Mouse (Mus musculus) R1 (cell line): ENCODE measurements around the gene Dtd2.

Experiments used
- DNase-seq: peaks from one replicate; pipeline ENCODE4 v3.0.0-alpha.2; 2018; ENCODE audit warnings: low read depth, low spot score

Dtd2 gene

DNA sequence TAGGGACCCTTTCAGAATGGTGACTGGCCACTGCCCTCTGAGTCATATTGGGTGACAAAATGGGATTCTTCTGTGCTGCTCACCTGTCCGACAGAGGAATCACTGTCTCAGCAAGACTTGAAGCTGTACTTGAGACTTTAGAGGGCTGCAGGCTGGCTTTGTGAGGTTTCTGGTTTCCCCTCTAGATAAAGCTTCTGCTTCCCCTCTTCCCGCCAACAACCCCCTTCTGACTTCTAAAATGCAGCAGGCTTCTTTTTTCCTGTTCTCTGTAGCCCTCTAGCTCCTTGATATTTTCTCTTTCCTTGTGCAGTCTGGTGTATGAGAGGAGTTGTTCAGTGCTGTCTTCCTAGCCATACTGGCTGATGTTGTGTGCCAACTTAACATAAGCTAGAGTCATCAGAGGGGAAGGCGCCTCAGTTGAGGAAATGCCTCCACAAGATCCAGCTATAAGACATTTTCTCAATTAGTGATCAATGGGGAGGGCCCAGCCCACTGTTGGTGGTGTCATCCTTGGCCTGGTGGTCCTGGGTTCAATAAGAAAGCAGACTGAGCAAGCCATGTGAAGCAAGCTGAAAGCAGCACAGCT lies 21.0 kb downstream of the Dtd2 start:
- DNase-seq, result no peak

DNA sequence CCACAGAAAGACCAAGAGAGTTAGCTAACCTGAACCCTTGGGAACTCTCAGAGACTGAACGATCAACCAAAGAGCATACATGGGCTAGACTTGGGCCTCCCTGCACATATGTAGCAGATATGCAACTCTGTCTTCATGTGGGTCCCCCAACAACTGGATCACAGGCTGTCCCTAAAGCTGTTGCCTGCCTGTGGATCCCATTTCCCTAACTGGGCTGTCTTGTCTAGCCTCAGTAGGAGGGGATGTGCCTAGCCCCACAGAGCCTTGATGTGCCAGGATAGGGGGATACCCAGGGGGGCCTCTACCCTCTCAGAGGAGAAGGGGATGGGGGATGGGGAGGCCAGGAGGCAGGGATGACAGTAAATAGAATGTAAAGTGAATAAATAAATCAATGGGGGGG lies 22.7 kb downstream of the Dtd2 start:
- no peak for DNase-seq

DNA sequence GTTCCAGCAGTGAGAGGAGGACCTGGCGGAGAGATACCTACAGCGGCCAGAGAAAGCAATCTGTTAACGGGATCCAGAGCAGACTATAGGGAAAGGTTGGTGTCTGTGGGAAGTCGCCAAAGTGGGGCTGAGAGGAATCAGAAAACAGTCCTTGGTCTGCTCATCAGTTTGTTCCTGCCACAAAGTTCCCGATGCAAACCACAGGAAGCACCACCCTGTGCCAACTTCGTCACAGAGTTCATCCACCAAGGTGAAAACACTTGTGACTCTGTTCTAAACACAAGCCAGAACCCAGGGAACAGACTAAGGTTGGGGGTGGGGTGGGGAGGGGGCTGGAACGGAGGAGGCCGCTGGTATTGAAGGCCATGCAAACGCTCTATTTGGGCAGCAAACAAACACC lies 29.8 kb downstream of the Dtd2 start:
- no peak for DNase-seq

DNA sequence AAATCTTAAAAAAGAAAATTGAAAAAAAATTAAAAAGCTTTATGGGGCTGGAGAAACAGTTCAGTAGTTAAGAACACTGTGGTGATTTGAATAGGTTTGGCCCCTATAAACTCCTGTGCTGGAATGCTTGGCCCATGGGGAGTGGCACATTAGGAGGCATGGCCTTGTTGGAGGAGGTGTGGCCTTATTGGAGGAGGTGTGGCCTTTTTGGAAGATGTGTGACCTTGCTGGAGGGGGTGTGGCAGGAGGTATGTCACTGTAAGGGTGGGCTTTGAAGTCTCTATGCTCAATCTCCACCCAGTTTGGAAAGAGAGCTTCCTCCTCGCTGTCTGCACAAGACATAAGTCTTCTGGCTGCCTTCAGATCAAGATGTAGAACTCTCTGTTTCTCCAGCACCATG lies 31.9 kb downstream of the Dtd2 start:
- DNase-seq, result peak; percentile 87

DNA sequence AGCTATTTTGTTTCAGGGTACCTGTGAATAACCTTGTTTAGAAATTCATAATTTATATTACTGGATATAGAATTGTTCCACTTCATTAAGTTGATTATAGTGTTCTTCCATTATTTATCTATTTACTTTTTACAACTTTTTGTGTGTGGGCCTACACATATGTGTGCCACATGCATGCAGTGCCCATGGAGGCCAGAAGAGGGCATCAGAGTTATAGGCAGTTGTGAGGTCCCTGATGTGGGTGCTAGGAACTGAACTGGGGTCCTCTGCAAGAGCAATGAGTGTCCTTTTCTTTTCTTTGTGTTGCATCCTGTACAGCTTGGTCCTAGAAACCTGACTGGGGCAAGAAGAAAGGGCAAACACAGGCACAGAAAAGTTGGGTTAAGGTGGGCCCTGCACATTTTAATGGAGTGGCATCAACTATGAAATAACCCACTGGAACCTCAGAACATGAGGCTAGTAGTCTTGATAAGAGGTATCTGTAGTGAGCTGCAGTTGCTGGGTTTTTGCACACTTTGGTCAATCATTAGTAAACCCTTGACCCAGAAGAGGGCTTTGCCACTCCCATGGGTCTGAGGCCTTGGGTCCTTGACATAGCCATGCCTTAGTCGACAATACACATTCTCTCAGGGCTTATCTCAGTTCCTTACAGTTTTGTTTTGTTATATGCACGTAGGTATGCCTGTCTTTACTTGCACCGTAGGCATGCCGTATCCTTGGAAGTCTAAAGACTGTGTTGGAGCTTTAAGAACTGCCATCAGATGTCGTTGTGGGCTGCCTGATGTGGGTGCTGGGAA lies 33.8 kb downstream of the Dtd2 start:
- DNase-seq, result peak; percentile 58

DNA sequence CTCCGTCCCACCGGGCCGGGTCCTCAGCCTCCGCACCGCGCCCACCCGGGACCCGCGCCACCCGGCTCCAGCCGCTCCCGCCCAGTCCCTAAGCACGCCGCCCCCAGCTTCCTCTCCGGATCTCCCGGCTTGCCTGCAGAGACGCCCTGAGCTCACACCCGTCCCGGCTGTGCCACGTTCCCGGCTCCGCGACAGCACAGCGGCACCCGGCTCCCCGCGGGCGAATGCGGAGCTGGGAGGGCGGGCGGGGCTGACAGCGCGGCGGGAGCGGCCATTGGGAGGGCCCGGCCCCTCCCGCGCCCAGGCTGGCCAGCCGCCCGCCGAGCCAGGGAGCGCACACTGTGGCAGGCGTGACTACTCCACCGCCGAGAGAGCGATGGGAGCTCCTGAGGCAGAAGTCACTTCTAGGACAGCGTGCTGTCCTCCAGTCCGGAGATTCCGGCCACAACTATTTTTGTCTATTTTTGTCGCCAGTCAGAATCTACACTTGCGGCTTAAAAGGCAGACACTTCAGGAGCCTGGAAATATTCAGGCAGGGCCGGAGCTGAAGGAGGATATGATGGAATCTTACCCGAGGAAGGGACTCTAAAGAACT lies 35.1 kb downstream of the Dtd2 start, which contains the start of gene Heatr5a:
TSS of gene Heatr5a (minus strand) at position 252 of the 595 bp plus-strand sequence.
- DNase-seq, result peak; percentile 87

DNA sequence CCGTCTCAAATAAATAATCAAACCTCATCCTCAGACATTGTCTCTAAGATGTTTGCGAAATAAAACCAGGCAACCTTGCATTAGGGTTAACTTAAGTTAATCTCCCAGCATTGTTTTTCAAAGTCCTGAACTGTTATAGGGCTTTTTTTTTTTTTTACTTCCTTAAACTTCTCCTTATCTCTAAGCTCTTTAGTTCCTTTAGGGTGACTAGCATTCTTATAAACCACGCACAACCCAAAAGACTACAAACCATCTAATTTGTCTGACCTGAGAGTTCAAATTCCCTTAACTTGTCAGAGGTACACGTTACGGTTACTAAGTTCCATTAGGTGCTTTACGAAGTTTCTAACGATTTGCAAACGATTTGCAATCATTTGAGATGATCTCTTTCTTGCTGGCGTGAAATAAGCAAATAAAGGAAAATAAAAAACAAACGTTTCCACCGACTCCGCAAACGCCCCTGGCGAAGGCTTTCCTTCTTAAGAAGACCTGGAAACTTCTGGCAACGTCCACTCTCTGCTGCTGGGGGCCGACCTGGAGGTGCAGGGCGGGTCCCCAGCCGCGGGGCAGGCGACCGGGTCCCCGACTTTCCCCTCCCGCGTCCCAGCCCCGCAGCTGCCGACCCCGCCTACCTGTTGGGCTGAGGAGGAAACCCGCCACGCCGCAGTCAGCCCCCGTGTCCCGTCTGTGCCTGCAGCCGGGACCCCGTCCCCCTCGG lies 35.8 kb downstream of the Dtd2 start:
- DNase-seq, result peak; percentile 48

DNA sequence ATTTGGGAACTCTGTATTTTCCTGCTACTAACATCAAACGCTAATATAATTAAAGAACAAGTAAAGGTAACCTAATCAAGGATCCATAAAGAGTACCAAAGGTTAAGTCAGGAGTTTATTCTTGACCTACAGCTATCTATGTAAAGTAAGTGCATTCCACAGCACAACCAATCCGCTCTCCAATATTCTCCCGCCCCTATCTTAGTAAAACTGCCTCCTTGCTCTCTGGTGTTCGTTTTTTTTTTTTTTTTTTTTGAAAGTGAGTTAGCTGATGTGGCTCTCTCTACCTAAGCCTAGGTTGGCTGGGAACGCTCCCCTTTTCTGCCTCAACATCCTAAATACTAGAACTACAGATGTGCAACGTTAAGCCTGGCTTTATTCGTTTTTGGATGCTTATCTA lies 36.4 kb downstream of the Dtd2 start:
- DNase-seq, result no peak

DNA sequence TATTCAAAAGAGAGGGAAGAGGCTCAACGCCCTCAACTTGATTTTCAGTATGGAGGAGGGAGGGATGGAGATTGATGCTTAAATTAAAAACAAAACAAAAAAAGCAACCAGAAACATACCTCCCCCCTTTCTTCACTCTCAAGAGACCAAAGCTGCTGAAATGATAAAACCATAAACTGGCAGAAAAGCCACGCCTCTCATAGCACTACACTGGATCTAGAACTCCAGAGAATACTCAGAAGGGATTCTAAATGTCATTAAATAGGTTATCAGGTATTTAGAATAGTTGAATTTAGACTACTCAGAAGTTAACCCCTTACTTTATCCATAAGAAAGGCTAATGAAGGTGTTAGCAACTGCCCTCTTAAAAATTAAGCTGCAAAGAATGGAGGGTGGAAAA lies 37.2 kb downstream of the Dtd2 start:
- DNase-seq, result no peak

DNA sequence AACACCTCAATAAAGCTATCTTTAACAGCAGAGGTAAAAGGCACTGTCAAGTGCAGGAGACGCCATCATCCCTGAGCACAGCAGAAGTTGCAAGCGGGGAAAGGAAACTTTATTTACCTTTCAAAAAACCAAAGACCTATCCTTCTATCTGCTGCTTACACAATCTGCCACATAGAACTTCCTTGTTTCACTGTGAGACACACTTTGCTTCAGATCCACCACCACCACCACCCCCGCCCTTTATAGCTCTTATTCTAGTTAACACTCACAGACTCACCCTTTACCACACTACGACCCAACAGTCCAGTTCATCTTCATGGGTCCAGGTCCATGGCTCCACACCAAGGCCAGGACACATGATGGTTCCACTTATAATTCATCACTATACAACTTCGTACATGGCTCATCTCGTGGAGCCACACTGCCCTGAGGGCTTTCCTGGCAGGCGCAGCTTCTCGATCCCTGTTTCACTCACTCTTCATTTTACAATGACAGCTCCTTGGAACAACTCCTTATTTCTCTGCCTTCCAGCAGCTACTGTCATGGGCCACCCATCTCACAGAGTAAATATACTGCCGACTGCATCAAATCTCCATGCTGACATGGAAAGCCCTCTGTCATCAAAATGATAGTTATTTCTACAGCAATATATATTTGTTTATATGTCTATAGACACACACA lies 38.2 kb downstream of the Dtd2 start:
- no peak for DNase-seq

DNA sequence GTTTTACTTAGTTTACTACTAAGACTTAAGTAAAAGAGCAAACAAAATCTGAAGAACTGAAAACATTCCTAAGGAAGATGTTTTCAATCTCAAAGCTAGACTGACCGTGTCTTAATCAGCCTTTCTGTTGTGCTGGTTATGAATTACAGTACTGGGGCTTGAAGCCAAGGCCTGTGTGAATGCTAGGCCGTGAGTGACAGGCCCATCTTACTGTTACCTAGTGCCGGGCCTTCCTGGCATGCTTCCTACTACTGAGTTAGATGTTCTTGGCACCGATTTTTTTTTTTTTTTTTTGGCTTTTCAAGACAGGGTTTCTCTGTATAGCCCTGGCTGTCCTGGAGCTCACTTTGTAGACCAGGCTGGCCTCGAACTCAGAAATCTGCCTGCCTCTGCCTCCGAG lies 48.7 kb downstream of the Dtd2 start:
- no peak for DNase-seq

DNA sequence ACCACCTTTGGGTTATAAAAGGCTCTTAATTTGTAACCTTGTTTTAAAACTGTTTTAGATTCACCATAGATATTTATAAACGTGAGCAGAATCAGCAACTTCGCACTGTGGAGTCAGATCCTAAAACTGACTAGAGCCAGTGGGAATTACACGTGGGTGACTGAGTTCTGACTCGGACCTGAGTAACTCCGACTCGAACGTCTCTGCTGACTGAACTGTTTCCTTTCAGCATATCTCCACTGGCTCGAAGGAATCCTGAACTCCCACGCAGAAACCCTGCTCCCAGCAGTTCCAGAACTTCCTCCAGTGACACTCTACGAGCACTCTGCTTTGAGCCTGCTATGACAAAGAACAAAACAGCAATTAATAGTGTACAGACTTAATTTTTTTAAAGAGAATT lies 54.0 kb downstream of the Dtd2 start:
- no peak for DNase-seq

DNA sequence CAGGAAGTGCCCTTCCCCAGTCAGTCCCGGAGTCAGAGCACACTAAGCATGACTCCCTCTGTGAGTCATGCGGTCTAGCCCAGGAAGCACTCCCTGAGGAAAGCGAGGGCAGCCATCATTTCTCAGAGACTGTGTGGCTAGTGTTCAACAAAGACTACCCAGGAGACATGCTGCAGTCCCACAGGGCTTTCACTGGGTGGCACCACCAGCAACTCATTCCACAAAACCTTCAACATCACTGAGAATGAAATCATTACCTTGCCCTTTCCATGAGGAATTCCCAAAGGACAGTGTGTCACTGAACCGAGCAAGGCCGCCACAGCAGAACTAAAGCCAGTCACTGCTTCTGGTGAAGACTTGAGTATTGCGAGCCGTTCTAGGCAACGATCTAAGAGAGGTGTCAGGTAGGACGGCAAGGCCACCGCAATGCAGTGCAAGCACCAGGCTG lies 58.8 kb downstream of the Dtd2 start:
- no peak for DNase-seq

DNA sequence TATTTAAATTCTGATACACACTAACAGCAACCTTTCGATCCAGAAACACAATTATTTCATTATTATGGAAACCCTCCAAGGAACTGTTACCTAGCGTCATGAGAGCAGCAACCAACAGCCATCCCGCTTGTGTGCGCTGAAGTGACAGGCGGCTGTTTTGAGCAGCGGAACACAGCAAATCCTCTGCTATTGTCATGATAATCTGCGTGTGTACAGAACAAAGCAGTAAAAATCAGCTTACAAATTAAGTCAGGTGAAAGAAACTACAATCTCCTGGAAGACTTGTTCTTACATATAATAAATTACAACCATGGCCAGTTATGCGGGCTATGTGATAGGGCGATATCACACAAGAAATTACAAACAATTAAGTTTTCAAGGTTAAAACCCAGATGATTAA lies 61.0 kb downstream of the Dtd2 start:
- peak; percentile 72 for DNase-seq

DNA sequence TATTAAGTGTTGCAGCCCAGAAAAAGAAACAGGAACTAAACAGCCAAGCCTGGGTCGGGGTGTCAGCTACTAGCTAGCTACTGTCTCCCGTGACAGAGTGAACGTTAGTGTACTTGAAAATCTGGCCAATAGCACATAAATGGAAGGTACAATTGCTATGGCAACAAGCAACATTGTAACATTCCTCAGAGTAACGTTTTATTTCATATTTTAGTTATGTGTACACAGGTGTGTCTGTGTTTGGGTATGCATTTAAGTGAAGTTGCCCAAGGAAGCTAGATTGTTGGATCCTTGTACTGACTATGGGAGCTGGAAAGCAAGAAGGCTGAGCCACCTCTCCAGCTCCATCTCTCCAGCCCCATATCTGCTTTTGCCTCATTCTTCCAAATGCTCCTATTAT lies 66.5 kb downstream of the Dtd2 start:
- no peak for DNase-seq
